Mouse (Mus musculus) heart, embryonic 13.5 days (tissue): ENCODE results near the gene Pcsk5. TPM values are rescaled to one million over a fixed set of nuclear protein-coding genes. Genes with fewer than 3 reads are reported as not detected.
A peak's percentile ranks its signal among the peaks of the same experiment; 100 is the strongest.

Experiments used
- ATAC-seq: fragments of 200-750 bp; cut with Nextera tagmentation; 2 replicates; pipeline ENCODE4 v1.8.0; 2017; ENCODE audit warnings: moderate TSS enrichment; ENCODE audit not compliant: insufficient number of reproducible peaks, low FRiP score, low TSS enrichment; ENCODE audit errors: extremely low read depth
- H3K27ac ChIP-seq: fragments of 300-500 bp; sonication (generic); replicated peaks from 2 replicates; pipeline ENCODE4 v1.5.1; 2015; ENCODE audit warnings: moderate library complexity, mild to moderate bottlenecking, inconsistent platforms
- H3K27me3 ChIP-seq: fragments of 300-500 bp; sonication (generic); replicated peaks from 2 replicates; pipeline ENCODE4 v1.6.1; 2015; ENCODE audit warnings: mild to moderate bottlenecking, inconsistent platforms
- H3K36me3 ChIP-seq: fragments of 300-500 bp; sonication (generic); 2 replicates; pipeline ENCODE4 v1.6.1; 2015; ENCODE audit warnings: mild to moderate bottlenecking, inconsistent platforms
- H3K4me1 ChIP-seq: fragments of 300-500 bp; sonication (generic); 2 replicates; pipeline ENCODE4 v1.6.1; 2015; ENCODE audit warnings: inconsistent platforms
- H3K4me2 ChIP-seq: fragments of 300-500 bp; sonication (generic); 2 replicates; pipeline ENCODE4 v1.6.1; 2015; ENCODE audit warnings: inconsistent platforms, mild to moderate bottlenecking, moderate library complexity
- H3K4me3 ChIP-seq: fragments of 300-500 bp; sonication (generic); 2 replicates; pipeline ENCODE4 v1.5.1; 2015; ENCODE audit warnings: moderate library complexity, mild to moderate bottlenecking, inconsistent platforms
- H3K9ac ChIP-seq: fragments of 300-500 bp; sonication (generic); 2 replicates; pipeline ENCODE4 v1.6.1; 2015; ENCODE audit warnings: inconsistent platforms, mild to moderate bottlenecking, moderate library complexity
- H3K9me3 ChIP-seq: fragments of 300-500 bp; sonication (generic); 2 replicates; pipeline ENCODE4 v1.6.1; 2016; ENCODE audit warnings: inconsistent platforms
- WGBS: fragments of 180-500 bp; shearing (Covaris S2); methylation state at CpG from one replicate; pipeline ENCODE4 v1.1.7; 2015; ENCODE audit warnings: mixed read lengths; 5-methylcytosine and 5-hydroxymethylcytosine counted together
- polyA plus RNA-seq: library from polyadenylated mRNA; unstranded; fragments of >200 nt; fragmentation: Nextera tagmentation; extraction: Ambion mirVana; gene quantifications from 2 replicates; pipeline ENCODE4 v1.2.1, GENCODE M21; 2015

The Pcsk5 gene
- polyA plus RNA-seq, 1 experiment from 2014 or later = 17.0 TPM

- Histone ChIP-seq H3K27ac (no peak overlapping the region), H3K9ac (no peak overlapping the region), H3K4me3 (no peak overlapping the region), H3K9me3 (no peaks in the 10 kb centered on the region), H3K36me3 (peaks cover 5% of the 10 kb centered on the region; the same call in 1 of the 2 replicates), H3K27me3 (no peaks in the 10 kb centered on the region), H3K4me2 (no peak overlapping the region), H3K4me1 (peaks cover 40% of the 10 kb centered on the region)
- WGBS = 79% methylated on average over 10 of the region's 10 CpGs
- ATAC-seq = no peak
Observed at GRCm38 (mm10) chr19:17717066-17717465, 120.4 kb downstream of the Pcsk5 start.

- H3K4me2 ChIP-seq = peak overlapping the region; percentile 46
- H3K27ac ChIP-seq = peak overlapping the region; percentile 71
- H3K9me3 ChIP-seq = no peaks in the 10 kb centered on the region
- H3K4me1 ChIP-seq = peaks cover 40% of the 10 kb centered on the region
- H3K36me3 ChIP-seq = peaks cover 20% of the 10 kb centered on the region
- H3K4me3 ChIP-seq = no peak overlapping the region
- WGBS = 19% methylated on average over 9 of the region's 9 CpGs
- no peaks in the 10 kb centered on the region for H3K27me3 ChIP-seq
- peak; percentile 42 for ATAC-seq
- no peak overlapping the region for H3K9ac ChIP-seq
Observed at GRCm38 (mm10) chr19:17715281-17715955, 122.0 kb downstream of the Pcsk5 start.

- Histone ChIP-seq H3K27me3 (no peaks in the 10 kb centered on the region), H3K9me3 (no peaks in the 10 kb centered on the region), H3K27ac (no peak overlapping the region), H3K4me3 (no peak overlapping the region), H3K9ac (no peak overlapping the region), H3K4me2 (no peak overlapping the region), H3K36me3 (0 out of 2 replicates have a peak, but pooled peaks cover 4% of the 10 kb centered on the region), H3K4me1 (no peaks in the 10 kb centered on the region)
- 89% methylated on average over 6 of the region's 6 CpGs for WGBS
- ATAC-seq = no peak
Observed at GRCm38 (mm10) chr19:17691626-17692025, 145.8 kb downstream of the Pcsk5 start.

GRCm38 (mm10) chr19:17678371-17678770, 159.1 kb downstream of the Pcsk5 start:
- H3K4me2 ChIP-seq = no peak overlapping the region
- 62% methylated on average over 7 of the region's 7 CpGs for WGBS
- no peaks in the 10 kb centered on the region for H3K9me3 ChIP-seq
- H3K4me3 ChIP-seq = no peak overlapping the region
- no peak overlapping the region for H3K27ac ChIP-seq
- H3K4me1 ChIP-seq = no peaks in the 10 kb centered on the region
- ATAC-seq = no peak
- peaks cover 33% of the 10 kb centered on the region for H3K36me3 ChIP-seq
- no peaks in the 10 kb centered on the region for H3K27me3 ChIP-seq
- no peak overlapping the region for H3K9ac ChIP-seq

GRCm38 (mm10) chr19:17662676-17663075, 174.8 kb downstream of the Pcsk5 start:
- no peak overlapping the region for H3K4me2 ChIP-seq
- 81% methylated on average over 3 of the region's 3 CpGs for WGBS
- no peak overlapping the region for H3K27ac ChIP-seq
- no peaks in the 10 kb centered on the region for H3K36me3 ChIP-seq
- H3K4me3 ChIP-seq = no peak overlapping the region
- H3K4me1 ChIP-seq = no peaks in the 10 kb centered on the region
- H3K9me3 ChIP-seq = no peaks in the 10 kb centered on the region
- H3K9ac ChIP-seq = no peak overlapping the region
- ATAC-seq = no peak
- H3K27me3 ChIP-seq = no peaks in the 10 kb centered on the region

GRCm38 (mm10) chr19:17662271-17662670, 175.2 kb downstream of the Pcsk5 start:
- no peaks in the 10 kb centered on the region for H3K4me1 ChIP-seq
- H3K36me3 ChIP-seq = no peaks in the 10 kb centered on the region
- no peak for ATAC-seq
- no peak overlapping the region for H3K4me3 ChIP-seq
- no peaks in the 10 kb centered on the region for H3K9me3 ChIP-seq
- H3K27me3 ChIP-seq = no peaks in the 10 kb centered on the region
- H3K4me2 ChIP-seq = no peak overlapping the region
- WGBS = 77% methylated on average over 6 of the region's 6 CpGs
- H3K9ac ChIP-seq = no peak overlapping the region
- no peak overlapping the region for H3K27ac ChIP-seq

- no peak overlapping the region for H3K9ac ChIP-seq
- whole genome bisulfite sequencing = 78% methylated on average over 3 of the region's 3 CpGs
- H3K27me3 ChIP-seq = no peaks in the 10 kb centered on the region
- H3K9me3 ChIP-seq = no peaks in the 10 kb centered on the region
- H3K4me1 ChIP-seq = no peaks in the 10 kb centered on the region
- H3K4me3 ChIP-seq = no peak overlapping the region
- peaks cover 5% of the 10 kb centered on the region for H3K36me3 ChIP-seq
- H3K27ac ChIP-seq = no peak overlapping the region
- ATAC-seq = no peak
- no peak overlapping the region for H3K4me2 ChIP-seq
Observed at GRCm38 (mm10) chr19:17659321-17659720, 178.1 kb downstream of the Pcsk5 start.

- Histone ChIP-seq H3K36me3 (peaks cover 16% of the 10 kb centered on the region), H3K27me3 (no peaks in the 10 kb centered on the region), H3K4me2 (no peak overlapping the region), H3K9me3 (no peaks in the 10 kb centered on the region), H3K4me1 (no peaks in the 10 kb centered on the region), H3K27ac (no peak overlapping the region), H3K9ac (no peak overlapping the region), H3K4me3 (no peak overlapping the region)
- no peak for ATAC-seq
- 54% methylated on average over 5 of the region's 5 CpGs for WGBS
Observed at GRCm38 (mm10) chr19:17650831-17651502, 186.5 kb downstream of the Pcsk5 start.

GRCm38 (mm10) chr19:17649967-17650366, 187.5 kb downstream of the Pcsk5 start:
- no peak overlapping the region for H3K27ac ChIP-seq
- WGBS = 83% methylated on average over 3 of the region's 3 CpGs
- no peak for ATAC-seq

GRCm38 (mm10) chr19:17643128-17643797, 194.2 kb downstream of the Pcsk5 start:
- H3K27ac ChIP-seq = no peak overlapping the region

More at GRCm38 (mm10) chr19:17649967-17650366, 187.5 kb downstream of the Pcsk5 start:
- Histone ChIP-seq H3K9ac (no peak overlapping the region), H3K27me3 (no peaks in the 10 kb centered on the region), H3K36me3 (peaks cover 16% of the 10 kb centered on the region), H3K4me3 (no peak overlapping the region), H3K9me3 (no peaks in the 10 kb centered on the region), H3K4me1 (no peaks in the 10 kb centered on the region), H3K4me2 (no peak overlapping the region)

GRCm38 (mm10) chr19:17635984-17636383, 201.4 kb downstream of the Pcsk5 start:
- no peak overlapping the region for H3K9ac ChIP-seq
- no peaks in the 10 kb centered on the region for H3K27me3 ChIP-seq
- WGBS = 68% methylated on average over 6 of the region's 6 CpGs
- no peak overlapping the region for H3K4me3 ChIP-seq
- H3K36me3 ChIP-seq = peaks cover 5% of the 10 kb centered on the region; the same call in 1 of the 2 replicates
- 0 out of 2 replicates have a peak, but pooled peaks cover 3% of the 10 kb centered on the region for H3K4me1 ChIP-seq
- ATAC-seq = no peak
- H3K27ac ChIP-seq = no peak overlapping the region
- no peaks in the 10 kb centered on the region for H3K9me3 ChIP-seq
- no peak overlapping the region for H3K4me2 ChIP-seq

More at GRCm38 (mm10) chr19:17643128-17643797, 194.2 kb downstream of the Pcsk5 start:
- WGBS = 53% methylated on average over 3 of the region's 3 CpGs
- H3K4me3 ChIP-seq = no peak overlapping the region
- H3K4me2 ChIP-seq = no peak overlapping the region
- no peaks in the 10 kb centered on the region for H3K4me1 ChIP-seq
- no peaks in the 10 kb centered on the region for H3K9me3 ChIP-seq
- H3K36me3 ChIP-seq = peaks cover 19% of the 10 kb centered on the region
- H3K9ac ChIP-seq = no peak overlapping the region
- H3K27me3 ChIP-seq = no peaks in the 10 kb centered on the region
- ATAC-seq = no peak
